Mouse (Mus musculus) embryonic facial prominence, embryonic 14.5 days (tissue): Measurements from ENCODE around the gene Prss30. TPM values are rescaled to one million over a fixed set of nuclear protein-coding genes. Genes with fewer than 3 reads are reported as not detected.
"Not testable (repeated sequence)": the region's sequence is repeated elsewhere in the genome, so short reads cannot be mapped to it uniquely, and the experiment has no call there.

Source experiments
- ATAC-seq: fragments of 200-750 bp; cut with Nextera tagmentation; 2 replicates; pipeline ENCODE4 v1.8.0; 2017; ENCODE audit warnings: low read depth, moderate number of reproducible peaks, moderate TSS enrichment
- DNase-seq: peaks from one replicate; pipeline ENCODE4 v3.0.0-alpha.2; 2015; ENCODE audit warnings: low spot score
- H3K27ac ChIP-seq: fragments of 300-500 bp; sonication (generic); replicated peaks from 2 replicates; pipeline ENCODE4 v1.5.1; 2014; ENCODE audit warnings: low read depth, mild to moderate bottlenecking, low read length, moderate library complexity
- H3K27me3 ChIP-seq: fragments of 300-500 bp; sonication (generic); replicated peaks from 2 replicates; pipeline ENCODE4 v1.6.1; 2014; ENCODE audit warnings: low read length; ENCODE audit not compliant: control insufficient read depth, insufficient read depth
- H3K36me3 ChIP-seq: fragments of 300-500 bp; sonication (generic); 2 replicates; pipeline ENCODE4 v1.6.1; 2014; ENCODE audit warnings: low read length, mixed read lengths; ENCODE audit not compliant: control insufficient read depth, insufficient read depth
- H3K4me1 ChIP-seq: fragments of 300-500 bp; sonication (generic); 2 replicates; pipeline ENCODE4 v1.6.1; 2014; ENCODE audit warnings: antibody characterized with exemption, low read length; ENCODE audit not compliant: control insufficient read depth, insufficient read depth
- H3K4me2 ChIP-seq: fragments of 300-500 bp; sonication (generic); 2 replicates; pipeline ENCODE4 v1.6.1; 2014; ENCODE audit warnings: low read depth, mild to moderate bottlenecking, low read length, moderate library complexity, mixed read lengths
- H3K4me3 ChIP-seq: fragments of 300-500 bp; sonication (generic); 2 replicates; pipeline ENCODE4 v1.5.1; 2014; ENCODE audit warnings: low read depth, mild to moderate bottlenecking, low read length
- H3K9ac ChIP-seq: fragments of 300-500 bp; sonication (generic); 2 replicates; pipeline ENCODE4 v1.6.1; 2014; ENCODE audit warnings: low read depth, mild to moderate bottlenecking, low read length, moderate library complexity, mixed read lengths
- H3K9me3 ChIP-seq: fragments of 300-500 bp; sonication (generic); 2 replicates; pipeline ENCODE4 v1.6.1; 2016; ENCODE audit warnings: low read length; ENCODE audit not compliant: control insufficient read depth
- WGBS: fragments of 180-500 bp; shearing (Covaris S2); extraction: QIAGEN DNeasy Blood & Tissue Kit; methylation state at CpG from one replicate; pipeline ENCODE4 v1.1.7; 2014; 5-methylcytosine and 5-hydroxymethylcytosine counted together
- microRNA-seq: library from miRNA; unstranded; fragments of <30 nt; microRNA quantifications from one replicate; pipeline ENCODE4, GENCODE M21; 2016; ENCODE audit warnings: borderline number of aligned reads
- polyA plus RNA-seq: library from polyadenylated mRNA; unstranded; fragments of >200 nt; fragmentation: Nextera tagmentation; extraction: Ambion mirVana; gene quantifications from 2 replicates; pipeline ENCODE4 v1.2.1, GENCODE M21; 2014

Prss30 gene
- polyA plus RNA-seq, 1 experiment from 2014 or later = not detected

DNA sequence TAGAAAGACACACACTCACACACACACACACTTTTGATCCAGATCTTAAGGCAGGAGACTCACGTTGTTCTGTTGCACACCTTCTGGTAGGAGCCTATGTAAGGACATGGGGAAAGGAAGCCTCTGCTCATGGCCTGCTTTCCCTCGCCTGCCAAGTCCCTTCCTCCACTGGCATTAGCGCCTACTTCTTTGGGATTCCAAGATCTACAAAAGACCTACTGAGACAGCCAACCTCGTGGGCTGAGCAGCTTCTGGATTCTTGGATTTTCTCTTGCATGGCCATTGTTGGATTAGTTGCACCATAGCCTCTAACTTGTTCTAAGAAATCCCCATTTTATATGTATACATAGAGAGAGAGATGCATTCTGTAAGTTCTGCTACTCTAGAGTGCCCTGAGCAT is 29.5 kb downstream of the Prss30 start:
- not testable (repeated sequence) for H3K9me3 ChIP-seq, DNase-seq, H3K4me3 ChIP-seq, H3K4me1 ChIP-seq, H3K4me2 ChIP-seq, H3K27me3 ChIP-seq, H3K36me3 ChIP-seq, H3K9ac ChIP-seq, H3K27ac ChIP-seq, ATAC-seq
- WGBS = 83% methylated on average over 4 of the region's 4 CpGs

DNA sequence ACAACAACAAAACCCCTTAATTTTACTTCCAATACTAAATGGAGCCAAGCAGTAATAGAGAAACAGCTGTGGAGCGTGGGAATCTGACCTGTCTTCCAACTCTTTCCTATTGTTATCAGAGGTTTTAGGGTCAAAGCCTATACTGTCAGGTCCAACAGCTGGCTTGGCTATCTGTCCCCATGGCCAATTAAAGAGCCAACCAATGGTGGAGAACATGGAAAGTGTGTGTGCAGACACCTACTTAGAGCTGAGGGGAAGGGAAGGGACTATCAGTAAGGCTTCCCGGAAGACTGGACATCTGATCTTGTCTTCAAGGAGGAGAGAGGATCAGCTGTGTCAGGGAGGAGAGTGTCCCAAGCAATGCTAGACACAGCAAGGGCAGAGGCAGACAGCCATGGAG is 31.3 kb downstream of the Prss30 start:
- no peaks in the 10 kb centered on the region for H3K36me3 ChIP-seq
- no peaks in the 10 kb centered on the region for H3K4me1 ChIP-seq
- H3K9ac ChIP-seq = no peak overlapping the region
- H3K4me3 ChIP-seq = no peak overlapping the region
- no peak overlapping the region for H3K4me2 ChIP-seq
- DNase-seq = no peak
- no peak overlapping the region for H3K27ac ChIP-seq
- ATAC-seq = no peak
- 89% methylated on average over 2 of the region's 2 CpGs for WGBS
- no peaks in the 10 kb centered on the region for H3K9me3 ChIP-seq
- H3K27me3 ChIP-seq = no peaks in the 10 kb centered on the region

DNA sequence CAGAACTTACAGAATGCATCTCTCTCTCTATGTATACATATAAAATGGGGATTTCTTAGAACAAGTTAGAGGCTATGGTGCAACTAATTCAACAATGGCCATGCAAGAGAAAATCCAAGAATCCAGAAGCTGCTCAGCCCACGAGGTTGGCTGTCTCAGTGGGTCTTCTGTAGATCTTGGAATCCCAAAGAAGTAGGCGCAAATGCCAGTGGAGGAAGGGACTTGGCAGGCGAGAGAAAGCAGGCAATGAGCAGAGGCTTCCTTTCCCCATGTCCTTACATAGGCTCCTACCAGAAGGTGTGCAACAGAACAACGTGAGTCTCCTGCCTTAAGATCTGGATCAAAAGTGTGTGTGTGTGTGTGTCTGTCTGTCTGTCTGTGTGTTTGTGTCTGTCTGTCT is 32.9 kb downstream of the Prss30 start:
- DNase-seq, H3K4me3 ChIP-seq, H3K9me3 ChIP-seq, H3K4me2 ChIP-seq, ATAC-seq, H3K27me3 ChIP-seq, H3K36me3 ChIP-seq, H3K4me1 ChIP-seq, H3K9ac ChIP-seq, H3K27ac ChIP-seq: not testable (repeated sequence)
- 74% methylated on average over 4 of the region's 4 CpGs for WGBS

DNA sequence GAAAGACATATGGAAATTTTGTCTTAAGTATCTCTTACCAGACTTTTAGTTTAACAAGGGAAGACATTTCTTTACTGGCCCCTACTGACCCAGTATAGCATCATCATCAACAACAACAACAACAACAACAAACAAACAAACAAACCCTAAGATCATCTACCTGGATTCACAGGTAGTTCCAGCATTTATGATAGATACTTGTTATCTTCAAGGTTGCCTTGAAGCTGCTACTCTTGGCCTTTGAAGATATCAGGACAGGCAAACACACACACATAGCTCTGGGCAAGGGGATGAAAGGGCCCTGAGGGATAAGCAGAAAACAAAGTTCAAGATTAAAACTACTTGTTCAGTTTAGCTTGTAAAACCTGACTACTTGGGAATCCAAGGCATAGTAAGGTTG is 39.0 kb downstream of the Prss30 start, which contains the start of gene Sbp:
Gene Sbp (plus strand): TSS at position 301 of the 400 bp plus-strand sequence.
- Histone ChIP-seq H3K27me3 (no peaks in the 10 kb centered on the region), H3K9me3 (no peaks in the 10 kb centered on the region), H3K27ac (no peak within 1 kb of the TSS), H3K4me3 (no peak within 1 kb of the TSS), H3K36me3 (no peaks in the 10 kb centered on the region), H3K9ac (no peak within 1 kb of the TSS), H3K4me2 (no peak within 1 kb of the TSS), H3K4me1 (no peaks in the 10 kb centered on the region)
- DNase-seq = no peak
- no peak for ATAC-seq

DNA sequence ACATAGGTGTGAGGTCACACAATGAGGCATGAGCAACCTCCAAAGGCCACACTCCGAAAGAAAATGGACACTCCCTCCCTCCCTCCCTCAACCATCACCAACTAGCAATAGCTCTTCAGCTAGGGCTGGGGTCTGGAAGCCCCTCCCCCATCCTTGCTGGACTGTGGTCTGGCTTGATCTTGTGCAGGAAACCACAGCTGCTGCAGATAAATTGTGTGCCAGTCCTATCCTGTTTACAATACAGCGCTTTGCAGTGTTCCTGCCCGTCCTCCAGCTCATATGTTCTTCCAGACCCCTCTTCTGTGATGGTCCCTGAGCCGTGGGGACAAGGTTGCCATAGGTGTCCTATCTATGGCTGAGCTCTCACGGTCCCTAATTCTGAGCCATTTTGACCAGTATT is 49.2 kb downstream of the Prss30 start:
- no peaks in the 10 kb centered on the region for H3K36me3 ChIP-seq
- DNase-seq = no peak
- WGBS = 83% methylated on average over 5 of the region's 5 CpGs
- no peak for ATAC-seq
- H3K27ac ChIP-seq = no peak overlapping the region
- H3K4me1 ChIP-seq = no peaks in the 10 kb centered on the region
- H3K9me3 ChIP-seq = no peaks in the 10 kb centered on the region
- no peak overlapping the region for H3K4me3 ChIP-seq
- no peak overlapping the region for H3K4me2 ChIP-seq
- no peaks in the 10 kb centered on the region for H3K27me3 ChIP-seq
- no peak overlapping the region for H3K9ac ChIP-seq

DNA sequence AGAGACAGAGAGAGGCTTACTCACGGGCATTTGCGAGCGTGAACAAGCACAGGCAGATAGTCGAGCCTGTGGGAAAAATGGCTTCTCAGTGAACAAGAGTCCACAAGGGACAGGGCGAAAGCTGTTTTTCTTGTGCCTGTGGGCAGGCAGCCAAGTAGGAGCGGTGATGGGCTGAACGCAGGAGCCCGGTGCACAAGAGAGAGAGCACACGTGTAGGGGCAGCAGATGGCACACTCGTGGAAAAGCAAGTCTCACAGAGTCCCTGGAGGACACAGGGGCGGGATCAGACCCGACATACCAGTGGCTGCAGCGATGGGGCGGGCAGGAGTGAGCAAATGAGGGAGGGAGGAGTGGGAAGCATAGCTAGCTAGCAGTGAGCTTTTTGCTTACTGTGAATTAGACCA is 55.3 kb downstream of the Prss30 start:
- H3K4me1 ChIP-seq = peaks cover 5% of the 10 kb centered on the region
- H3K4me3 ChIP-seq = peak overlapping the region; percentile 55
- H3K4me2 ChIP-seq = peak overlapping the region; percentile 68
- 0% methylated on average over 14 of the region's 14 CpGs for WGBS
- ATAC-seq (peak; percentile 85), DNase-seq (peak; percentile 93)
- H3K27me3 ChIP-seq = no peaks in the 10 kb centered on the region
- no peaks in the 10 kb centered on the region for H3K9me3 ChIP-seq
- H3K27ac ChIP-seq = peak overlapping the region; percentile 92
- H3K9ac ChIP-seq = peak overlapping the region; percentile 72
- no peaks in the 10 kb centered on the region for H3K36me3 ChIP-seq

DNA sequence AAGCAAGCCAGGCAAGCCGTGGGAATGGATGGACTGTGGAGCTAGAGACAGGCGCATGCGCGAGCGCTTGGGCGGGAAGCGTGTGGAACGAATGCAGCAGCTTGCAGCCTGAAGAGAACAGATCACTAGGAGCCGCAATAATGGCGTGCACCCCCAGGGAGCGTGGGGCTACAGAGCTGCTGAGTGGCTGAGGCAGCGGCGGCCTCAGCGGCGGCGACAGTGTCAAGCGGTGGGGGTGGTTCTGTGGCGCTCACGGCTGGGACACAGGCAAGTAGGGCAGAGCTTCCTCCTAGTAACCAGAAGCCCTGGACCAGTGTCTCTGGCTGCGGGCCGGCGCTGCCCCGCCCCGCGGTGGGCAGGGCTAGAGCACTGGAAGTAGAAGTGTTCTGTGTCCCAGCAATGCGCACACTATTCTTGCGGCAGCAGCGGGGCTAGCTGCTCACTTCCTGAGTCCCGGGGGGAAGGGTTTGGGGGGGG is 55.8 kb downstream of the Prss30 start:
- peak overlapping the region; percentile 55 for H3K4me3 ChIP-seq
- H3K9ac ChIP-seq = peak overlapping the region; percentile 72
- H3K9me3 ChIP-seq = no peaks in the 10 kb centered on the region
- no peaks in the 10 kb centered on the region for H3K36me3 ChIP-seq
- peak overlapping the region; percentile 68 for H3K4me2 ChIP-seq
- 0% methylated on average over 25 of the region's 29 CpGs for WGBS
- no peaks in the 10 kb centered on the region for H3K27me3 ChIP-seq
- peaks cover 5% of the 10 kb centered on the region for H3K4me1 ChIP-seq
- peak; percentile 95 for DNase-seq
- ATAC-seq = peak; percentile 99
- H3K27ac ChIP-seq = peak overlapping the region; percentile 92

Small RNAs within 50 kb of the gene (microRNA-seq; reads per million reads assigned to microRNA genes)
- not detected for gene Gm27700

Other genes with a start within 250 kb of the Prss30 start
- 20.9 and 22.9 TPM in 2 replicates for gene Paqr4, start 239.7 kb downstream of the Prss30 start, polyA plus RNA-seq
- gene Kremen2, start 234.7 kb downstream of the Prss30 start, polyA plus RNA-seq = 12.9 and 21.2 TPM in 2 replicates
- gene Flywch1, start 209.0 kb downstream of the Prss30 start, polyA plus RNA-seq = 62.9 and 74.7 TPM in 2 replicates
- 27.0 and 33.9 TPM in 2 replicates for gene Flywch2, start 194.5 kb downstream of the Prss30 start, polyA plus RNA-seq
- gene Srrm2, start 190.0 kb downstream of the Prss30 start, polyA plus RNA-seq = 320 and 345 TPM in 2 replicates
- gene Elob, start 151.4 kb downstream of the Prss30 start, polyA plus RNA-seq = 1,099 and 1,112 TPM in 2 replicates
- gene Prss33, start 144.5 kb downstream of the Prss30 start, polyA plus RNA-seq = 0.77 and 0.88 TPM in 2 replicates
- 0.25 TPM in 1 of 2 replicates, not detected in the other for gene Prss32, start 136.7 kb downstream of the Prss30 start, polyA plus RNA-seq
- 0.64 and 1.1 TPM in 2 replicates for gene Prss41, start 136.4 kb downstream of the Prss30 start, polyA plus RNA-seq
- gene Prss21, start 112.5 kb downstream of the Prss30 start, polyA plus RNA-seq = not detected in 2 replicates
- gene Dcpp1, start 99.7 kb downstream of the Prss30 start, polyA plus RNA-seq = 2.3 and 6.8 TPM in 2 replicates
- not detected in 2 replicates for gene Dcpp2, start 99.7 kb downstream of the Prss30 start, polyA plus RNA-seq
- gene Dcpp3, start 63.1 kb downstream of the Prss30 start, polyA plus RNA-seq = 3.9 and 15.6 TPM in 2 replicates
- not detected in 2 replicates for gene Sbp, start 38.9 kb downstream of the Prss30 start, polyA plus RNA-seq
- gene Sbpl, start 25.3 kb downstream of the Prss30 start, polyA plus RNA-seq = not detected in 2 replicates
- 0.50 and 0.56 TPM in 2 replicates for gene Prss22, start 17.5 kb upstream of the Prss30 start, polyA plus RNA-seq
- gene Prss27, start 57.6 kb upstream of the Prss30 start, polyA plus RNA-seq = 0.60 and 1.0 TPM in 2 replicates
- 56.3 and 57.6 TPM in 2 replicates for gene Kctd5, start 92.9 kb upstream of the Prss30 start, polyA plus RNA-seq
- 40.6 and 46.3 TPM in 2 replicates for gene Pdpk1, start 170.4 kb upstream of the Prss30 start, polyA plus RNA-seq
- gene Amdhd2, start 183.2 kb upstream of the Prss30 start, polyA plus RNA-seq = 28.3 and 33.3 TPM in 2 replicates
- gene Atp6v0c, start 189.1 kb upstream of the Prss30 start, polyA plus RNA-seq = 573 and 574 TPM in 2 replicates
- gene Tbc1d24, start 225.0 kb upstream of the Prss30 start, polyA plus RNA-seq = 4.6 and 6.4 TPM in 2 replicates
- gene Ntn3, start 229.0 kb upstream of the Prss30 start, polyA plus RNA-seq = 9.6 and 10.7 TPM in 2 replicates
- 9.2 and 9.9 TPM in 2 replicates for gene Tedc2, start 240.3 kb upstream of the Prss30 start, polyA plus RNA-seq